Mouse (Mus musculus) urinary bladder, postnatal 36 days (tissue): Measurements from ENCODE around the gene Klhl5.

Experiments used
- DNase-seq, 2 experiments: peaks; one replicate each; pipeline ENCODE4 v3.0.0; 2022; ENCODE audit warnings: low spot score in 2 of 2, mixed read lengths in 1 of 2

Klhl5 gene

DNA sequence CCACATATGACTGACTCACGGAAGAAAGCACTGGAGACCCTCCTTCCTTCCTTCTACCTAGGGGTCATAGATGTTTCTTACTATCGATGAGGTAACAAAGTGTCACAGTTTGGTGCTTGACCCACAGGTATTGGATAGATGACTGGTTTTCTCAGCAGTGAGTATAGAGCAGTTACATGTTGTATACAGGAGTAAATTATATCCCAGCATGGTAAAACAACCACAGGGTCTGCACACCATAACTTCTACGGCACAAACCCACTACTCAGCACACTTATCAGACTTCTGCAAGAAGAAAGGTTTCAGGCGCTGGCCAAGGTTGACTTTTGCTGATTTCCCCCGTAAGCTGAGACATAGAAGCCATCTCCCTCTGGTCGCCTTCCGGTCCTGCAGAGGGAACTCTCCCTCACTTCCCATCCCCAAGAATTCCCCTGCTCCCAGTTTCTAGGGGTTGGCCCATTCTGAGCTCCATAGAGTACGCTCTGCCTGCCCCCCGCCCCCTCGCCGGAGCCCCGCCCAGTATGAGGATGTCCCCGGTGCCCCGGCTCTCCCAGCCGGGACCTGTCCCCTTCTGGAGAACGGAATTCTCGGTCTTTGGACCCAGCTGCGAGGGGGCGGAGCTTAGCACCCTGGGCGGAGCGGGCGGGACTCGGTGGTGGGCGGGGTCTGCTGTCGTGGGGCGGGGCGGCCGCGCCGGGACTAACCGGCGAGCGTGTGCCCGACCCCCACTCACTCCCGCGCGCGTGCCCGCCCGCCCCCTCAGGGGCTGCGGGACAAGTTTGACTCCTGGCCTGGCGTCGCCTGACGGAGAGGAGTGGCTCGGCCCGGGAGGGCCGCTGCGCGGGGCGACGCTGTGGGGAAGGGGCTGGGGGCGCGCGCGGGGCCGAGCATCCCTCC, at the start of gene Klhl5:
Gene Klhl5, plus strand, starts transcription at position 664 of the 897 bp plus-strand sequence.
- DNase-seq, result peak; percentile 84 to 88

DNA sequence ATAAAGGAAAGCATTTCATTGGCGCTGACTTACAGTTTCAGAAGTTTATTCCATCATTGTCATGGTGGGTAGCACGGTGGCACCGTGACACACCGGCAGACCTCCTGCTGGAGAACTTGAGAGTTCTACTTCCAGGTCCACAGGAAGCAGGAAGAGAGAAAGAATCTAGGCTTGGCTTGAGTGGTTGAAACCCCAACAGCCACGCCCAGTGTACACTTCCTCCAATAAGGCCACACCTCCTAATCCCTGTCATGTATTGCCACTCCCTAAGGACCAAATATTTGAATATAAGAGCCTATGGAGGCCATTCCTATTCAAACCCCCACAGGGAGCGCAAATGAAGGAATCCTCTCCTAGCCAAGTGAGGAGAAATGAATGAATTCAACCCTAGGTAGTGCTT, 49.7 kb upstream of the Klhl5 start:
- DNase-seq, result no peak

GRCm38 (mm10) chr5:65059806-65060205, 47.5 kb upstream of the Klhl5 start:
- no peak for DNase-seq

DNA sequence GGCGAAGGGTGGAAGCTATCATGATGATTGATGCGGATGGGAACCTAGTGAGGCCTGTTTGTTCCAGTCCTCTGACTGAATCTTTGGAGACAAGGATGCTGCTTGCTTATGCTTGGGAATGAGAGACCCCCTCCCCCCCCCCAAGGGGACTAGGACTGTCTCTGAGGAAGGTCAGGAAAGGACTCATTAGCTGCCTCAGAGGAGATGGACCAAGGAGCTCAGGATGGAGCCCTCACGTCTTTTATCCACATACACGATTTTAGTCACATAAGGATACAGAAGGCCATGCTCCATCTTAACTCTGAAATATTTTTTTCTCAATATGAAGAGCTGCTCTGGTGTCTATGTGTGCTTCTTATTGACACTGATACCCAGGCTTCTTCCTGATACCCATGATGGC, 45.1 kb upstream of the Klhl5 start:
- DNase-seq, result no peak

DNA sequence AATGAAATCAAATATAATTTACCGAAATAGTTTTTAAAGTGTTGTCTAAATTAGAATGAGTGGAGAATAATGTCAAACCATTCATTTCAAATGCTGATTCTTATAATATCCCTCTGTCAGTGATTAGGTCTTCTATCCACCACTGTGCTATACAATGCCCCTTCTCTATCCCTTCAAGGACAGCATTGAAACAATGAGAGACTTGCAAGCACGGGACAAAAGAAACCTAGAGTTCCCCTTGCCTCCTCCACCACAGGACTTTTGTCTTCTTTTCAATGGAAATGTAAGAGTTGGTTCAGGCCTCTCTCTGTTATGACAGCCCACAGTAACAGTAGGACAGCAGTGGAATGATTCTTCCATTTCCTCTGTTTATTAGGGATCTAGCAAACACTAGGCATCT, 44.1 kb upstream of the Klhl5 start:
- DNase-seq, result no peak

DNA sequence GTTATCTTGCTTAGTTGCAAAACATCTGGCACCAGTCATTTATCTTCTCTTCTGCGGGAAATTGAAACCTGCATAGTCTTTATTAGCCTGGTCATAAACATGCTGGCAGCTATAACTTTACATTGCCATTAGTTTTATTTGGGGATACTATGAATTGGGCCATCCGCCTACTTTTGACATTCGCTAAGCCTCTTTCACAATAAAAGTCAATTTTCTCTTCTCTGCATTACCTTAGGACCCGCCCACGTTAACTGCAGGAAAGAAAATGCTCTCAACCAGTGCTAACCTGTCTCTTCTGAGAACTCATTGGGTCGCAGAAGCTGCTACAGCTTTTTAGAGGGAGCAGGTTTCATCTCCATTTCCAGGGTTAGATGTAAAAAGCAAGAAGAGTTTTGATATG, 39.2 kb upstream of the Klhl5 start:
- no peak for DNase-seq

- DNase-seq, result no peak
These were observed 37.5 kb upstream of the Klhl5 start for GRCm38 (mm10) chr5:65069872-65070271.

DNA sequence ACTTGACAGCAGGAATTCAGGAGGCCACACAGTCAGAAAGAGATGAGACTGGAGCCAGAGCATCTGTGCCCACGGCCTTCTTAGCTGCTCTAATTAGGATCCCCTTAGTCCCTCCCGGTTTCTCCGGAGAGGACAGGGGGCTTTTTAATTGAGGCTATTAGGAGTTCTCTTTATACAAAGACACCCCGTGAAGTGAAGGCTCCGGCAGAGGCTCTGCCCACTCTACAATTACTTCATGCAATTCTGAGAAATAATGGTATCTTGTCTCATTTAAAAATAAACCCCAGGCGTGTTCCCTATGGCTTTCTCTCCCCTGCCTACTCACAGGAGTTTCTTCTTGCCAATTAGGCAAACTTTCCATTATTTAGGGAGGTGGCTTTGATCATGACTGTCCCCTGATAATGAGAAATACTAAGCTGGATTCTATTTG, 35.6 kb upstream of the Klhl5 start:
- no peak for DNase-seq

DNA sequence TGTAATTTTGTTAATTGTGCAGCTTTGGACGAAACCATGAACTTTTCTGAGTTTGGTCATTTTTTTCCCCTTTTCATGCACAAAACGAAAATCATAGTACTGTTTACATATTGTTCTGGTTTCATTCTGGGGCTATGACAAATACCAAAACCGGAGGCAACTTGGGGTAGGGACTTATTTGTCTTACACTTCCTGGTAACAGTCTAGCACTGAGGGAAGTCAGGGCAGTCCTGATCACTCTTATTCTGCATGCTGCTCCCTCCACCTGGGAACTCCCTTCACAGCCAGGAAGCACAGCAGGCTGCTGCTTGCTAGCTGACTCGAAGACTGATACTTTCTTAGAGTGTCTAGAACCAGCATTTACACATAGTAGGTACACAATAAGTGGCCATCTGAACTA, 34.1 kb upstream of the Klhl5 start:
- DNase-seq, result no peak

- peak in 1 of 2 experiments; percentile 13 for DNase-seq
These were observed 32.6 kb upstream of the Klhl5 start for GRCm38 (mm10) chr5:65074693-65075092.

DNA sequence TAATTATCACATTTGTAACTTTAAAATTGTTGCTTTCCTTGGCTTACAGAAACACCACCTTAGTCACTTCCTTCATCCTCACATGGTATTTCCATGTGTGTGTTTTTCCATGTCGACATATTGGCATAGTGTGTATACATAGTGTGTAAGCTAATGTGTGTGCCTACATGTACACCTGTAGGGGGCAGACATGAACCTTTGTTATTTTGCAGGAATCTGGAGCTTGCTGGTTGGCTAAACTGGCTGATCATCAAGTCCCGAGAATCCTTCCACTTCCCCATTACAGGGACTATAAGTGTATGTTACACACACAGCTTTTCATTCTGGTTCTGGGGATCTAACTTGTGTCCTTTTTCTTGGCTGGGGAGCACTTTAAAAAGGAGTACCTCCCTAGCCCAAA, 31.3 kb upstream of the Klhl5 start:
- no peak for DNase-seq

GRCm38 (mm10) chr5:65076748-65077147, 30.6 kb upstream of the Klhl5 start:
- DNase-seq, result no peak

DNA sequence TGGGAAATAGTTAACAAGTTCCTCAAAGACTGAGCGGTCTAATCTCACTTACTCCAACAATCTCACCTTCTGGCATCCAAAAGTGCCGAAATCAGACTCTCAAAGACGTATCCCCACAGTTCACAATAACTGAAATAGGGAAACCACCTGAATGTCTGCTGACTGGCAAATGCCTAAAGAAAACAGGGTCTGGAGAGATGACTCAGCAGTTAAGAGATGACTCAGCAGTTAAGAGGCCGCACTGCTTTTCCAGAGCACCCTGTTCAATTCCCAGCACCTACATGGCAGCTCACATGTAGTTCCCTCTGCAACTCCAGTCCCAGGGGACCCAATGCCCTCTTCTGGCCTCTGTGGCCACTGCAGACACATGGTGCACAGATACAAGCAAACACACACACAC, 29.3 kb upstream of the Klhl5 start:
- DNase-seq, result no peak

GRCm38 (mm10) chr5:65079881-65080280, 27.5 kb upstream of the Klhl5 start:
- DNase-seq, result no peak

GRCm38 (mm10) chr5:65081836-65082235, 25.5 kb upstream of the Klhl5 start:
- no peak for DNase-seq

GRCm38 (mm10) chr5:65086522-65086921, 20.8 kb upstream of the Klhl5 start:
- DNase-seq, result peak; percentile 63 to 79

- no peak for DNase-seq
These were observed 17.6 kb upstream of the Klhl5 start for GRCm38 (mm10) chr5:65089707-65090106.

- DNase-seq, result no peak
These were observed 16.0 kb upstream of the Klhl5 start for GRCm38 (mm10) chr5:65091184-65091858.

DNA sequence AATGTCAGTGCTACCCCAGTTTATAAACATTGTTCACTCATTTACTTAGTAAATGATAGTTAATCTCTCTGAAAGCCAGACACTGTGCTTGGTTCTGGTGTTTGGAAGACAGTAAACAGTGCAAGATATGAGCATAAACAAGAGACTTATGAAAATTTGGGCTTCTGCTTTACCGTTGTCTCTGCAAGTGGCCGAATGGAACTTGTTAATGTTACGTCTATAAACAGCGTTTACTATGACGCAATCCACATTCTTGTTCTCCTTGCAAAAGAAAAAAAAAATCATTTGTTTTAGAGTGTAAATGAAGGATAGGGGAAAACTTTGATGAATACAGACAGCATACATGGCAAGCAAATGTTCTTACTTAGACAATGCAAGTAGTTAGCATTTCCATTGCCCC, 15.4 kb upstream of the Klhl5 start, which contains the start of gene Tmem156:
Gene Tmem156, minus strand, starts transcription at position 212 of the 400 bp plus-strand sequence.
- no peak for DNase-seq

- DNase-seq, result no peak
These were observed 13.6 kb upstream of the Klhl5 start for GRCm38 (mm10) chr5:65093769-65094168.

- DNase-seq, result no peak
These were observed 12.3 kb upstream of the Klhl5 start for GRCm38 (mm10) chr5:65094902-65095545.

DNA sequence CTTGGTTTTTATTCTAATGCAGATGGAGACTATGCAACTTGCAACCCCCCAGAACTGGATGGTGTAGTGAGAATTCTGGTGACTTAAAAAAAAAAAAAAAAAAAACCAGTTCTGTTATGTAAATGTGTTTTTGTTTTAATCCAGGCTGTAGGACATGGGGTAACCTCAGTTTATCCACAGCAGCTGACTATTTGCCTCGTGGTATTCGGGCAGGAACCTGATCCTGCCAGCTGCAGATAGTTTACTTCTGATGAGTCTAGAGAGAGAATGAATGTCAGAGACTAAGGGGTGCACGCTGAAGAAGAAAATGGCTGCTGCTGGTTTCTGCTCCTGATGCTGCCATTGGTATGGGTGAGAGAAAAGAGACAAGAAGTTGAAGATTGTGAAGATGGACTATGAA, 11.3 kb upstream of the Klhl5 start:
- no peak for DNase-seq
